Mouse (Mus musculus): Measurements from ENCODE around the gene Sox5.

Sox5 gene

DNA sequence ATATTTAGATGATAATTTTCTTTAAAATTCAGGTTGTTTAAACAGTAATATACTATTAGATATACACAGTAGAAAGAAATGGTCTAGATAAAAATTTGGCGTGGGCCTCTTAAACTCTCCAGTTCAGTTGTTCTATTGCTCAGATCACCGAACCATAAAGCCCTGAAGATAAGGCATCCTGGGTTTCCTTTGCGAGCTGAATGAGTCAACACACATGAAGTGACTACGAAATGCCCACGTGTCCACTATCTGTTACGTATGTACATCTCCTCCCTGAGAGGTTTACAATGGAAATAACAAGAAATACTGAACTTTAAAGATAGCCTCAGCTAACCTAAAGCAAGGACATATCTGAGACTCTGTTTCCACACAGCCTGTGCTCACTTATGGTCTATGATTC lies 296.2 kb downstream of the Sox5 start:
- DNase-seq (ENCODE audit: low spot score), result no peak

GRCm38 (mm10) chr6:144483166-144483565 lies 298.6 kb downstream of the Sox5 start:
- DNase-seq (ENCODE audit: low spot score), result no peak

GRCm38 (mm10) chr6:144480648-144481528 lies 300.9 kb downstream of the Sox5 start:
- peak; percentile 91 for DNase-seq (ENCODE audit: low spot score)

- no peak for DNase-seq (ENCODE audit: low spot score)
These were observed 301.9 kb downstream of the Sox5 start for GRCm38 (mm10) chr6:144479861-144480260.

GRCm38 (mm10) chr6:144477287-144478064 lies 304.3 kb downstream of the Sox5 start:
- no peak for DNase-seq (ENCODE audit: low spot score)

DNA sequence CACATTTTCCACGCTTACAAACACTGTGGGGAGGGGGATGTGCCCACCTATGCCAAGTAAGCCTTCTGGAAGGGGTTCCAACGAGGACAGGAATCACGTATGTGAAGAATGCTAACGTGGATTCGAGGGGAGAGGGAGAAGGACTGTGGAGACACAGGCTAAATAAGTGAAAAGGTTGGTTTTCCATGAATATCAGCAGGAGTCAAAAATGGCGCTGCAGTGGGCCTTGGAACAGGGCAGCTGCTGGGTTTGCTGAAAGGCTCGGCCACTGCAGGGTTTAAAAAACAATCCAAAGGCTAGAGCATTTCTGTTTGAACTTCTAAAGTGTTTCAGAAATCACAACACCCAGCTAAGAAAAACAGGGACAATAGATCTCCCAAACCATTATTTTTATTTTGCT lies 308.3 kb downstream of the Sox5 start:
- no peak for DNase-seq (ENCODE audit: low spot score)

- peak; percentile 26 for DNase-seq (ENCODE audit: low spot score)
These were observed 309.5 kb downstream of the Sox5 start for GRCm38 (mm10) chr6:144472089-144472900.

DNA sequence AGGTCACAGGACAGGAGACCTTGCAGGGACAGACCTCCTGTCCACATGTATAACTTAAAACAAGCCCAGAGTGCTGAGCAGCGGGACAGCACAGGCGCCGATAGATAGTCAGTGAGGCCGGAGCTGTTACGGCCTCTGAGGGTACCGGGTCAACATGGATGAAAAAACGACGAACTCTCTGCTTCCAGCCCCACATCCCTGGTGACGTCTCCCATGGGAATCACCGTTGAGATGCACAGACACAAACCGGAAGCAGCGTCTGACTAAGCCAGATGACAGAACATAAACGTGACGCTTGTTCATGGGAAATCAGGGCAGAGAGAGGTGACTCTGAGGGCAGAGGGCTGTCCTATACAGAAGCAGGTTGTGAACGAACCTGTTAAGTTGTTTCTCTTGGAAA lies 315.1 kb downstream of the Sox5 start:
- no peak for DNase-seq (ENCODE audit: low spot score)

DNA sequence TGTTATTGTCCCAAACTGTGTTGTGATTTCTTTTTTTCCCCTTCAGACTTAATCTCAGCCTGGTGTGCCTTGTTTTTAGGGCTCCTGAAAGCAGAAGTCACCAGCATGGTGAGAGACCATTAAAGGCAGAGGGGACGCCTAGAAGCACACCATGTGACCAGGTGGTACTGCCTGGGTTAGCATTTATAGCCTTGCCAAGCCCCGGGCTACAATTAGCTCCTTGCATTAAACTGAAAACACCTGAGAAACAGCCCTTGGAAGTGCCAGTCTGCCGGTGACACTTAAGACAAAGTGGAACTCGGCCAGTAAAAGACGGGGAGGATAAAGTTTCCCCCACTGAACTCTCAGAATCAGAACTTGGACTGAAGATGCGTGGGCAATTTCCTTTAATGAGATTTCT lies 318.1 kb downstream of the Sox5 start:
- no peak for DNase-seq (ENCODE audit: low spot score)

DNA sequence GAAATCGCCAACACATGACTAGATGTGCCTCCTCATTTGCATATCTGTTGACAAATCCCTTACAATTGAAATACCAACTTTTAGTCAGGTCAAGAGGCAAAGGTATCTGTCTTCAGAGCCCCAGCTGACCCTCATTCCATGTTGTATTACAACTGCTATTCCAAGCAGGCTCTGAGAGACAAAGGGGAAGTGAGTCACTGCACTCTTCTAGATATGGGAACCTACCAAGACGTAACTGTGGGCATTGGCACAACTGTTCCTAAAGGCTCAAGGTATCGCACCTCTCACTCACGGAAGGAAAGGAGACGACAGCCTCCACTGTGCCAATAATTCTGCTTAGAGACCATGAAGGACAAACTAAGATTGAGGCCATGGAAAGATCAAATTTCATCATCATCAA lies 318.5 kb downstream of the Sox5 start:
- DNase-seq (ENCODE audit: low spot score), result no peak

DNA sequence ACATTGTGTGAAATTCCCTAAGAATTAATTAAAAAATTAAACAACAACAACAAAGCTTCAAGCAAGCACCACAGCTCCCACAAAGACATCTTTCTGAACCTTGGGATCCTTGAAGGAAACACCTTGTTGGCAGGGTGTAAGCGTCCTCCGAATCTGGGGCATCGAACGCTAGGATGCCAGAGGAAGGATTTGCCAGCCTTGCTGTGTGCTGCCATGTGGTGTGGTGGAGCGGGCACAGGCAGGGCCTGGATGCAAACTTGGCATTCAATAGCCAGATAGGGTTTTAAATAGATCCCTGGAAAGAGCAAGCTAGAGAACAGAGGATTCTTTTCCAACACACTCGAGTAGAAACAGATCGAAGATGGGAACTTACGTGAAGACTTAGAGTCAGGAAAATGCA lies 322.3 kb downstream of the Sox5 start:
- DNase-seq (ENCODE audit: low spot score), result no peak

DNA sequence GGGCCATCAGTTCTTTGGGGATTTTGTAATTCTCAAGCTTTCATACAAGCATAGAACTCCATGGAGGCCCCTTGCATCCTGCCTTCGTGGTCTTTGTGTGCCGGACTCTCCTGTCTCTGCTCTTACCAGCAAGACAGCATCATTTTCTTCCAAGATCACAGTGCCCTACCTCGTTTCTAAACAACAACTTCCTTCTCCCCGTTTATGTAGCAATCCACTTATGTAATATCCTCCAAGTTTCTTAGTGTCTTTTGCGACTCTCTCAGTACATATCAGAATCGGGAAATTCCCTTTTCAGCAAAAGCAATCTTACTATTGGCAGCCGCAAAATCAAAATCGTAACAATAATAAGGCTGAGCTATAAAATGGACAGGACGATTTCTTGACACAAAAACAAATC lies 324.3 kb downstream of the Sox5 start:
- DNase-seq (ENCODE audit: low spot score), result no peak

- DNase-seq (ENCODE audit: low spot score), result peak; percentile 88
These were observed 327.2 kb downstream of the Sox5 start for GRCm38 (mm10) chr6:144454291-144455276.

- DNase-seq (ENCODE audit: low spot score), result no peak
These were observed 328.2 kb downstream of the Sox5 start for GRCm38 (mm10) chr6:144453605-144454004.

GRCm38 (mm10) chr6:144453147-144453546 lies 328.6 kb downstream of the Sox5 start:
- DNase-seq (ENCODE audit: low spot score), result no peak

GRCm38 (mm10) chr6:144452200-144452977 lies 329.4 kb downstream of the Sox5 start:
- DNase-seq (ENCODE audit: low spot score), result no peak

DNA sequence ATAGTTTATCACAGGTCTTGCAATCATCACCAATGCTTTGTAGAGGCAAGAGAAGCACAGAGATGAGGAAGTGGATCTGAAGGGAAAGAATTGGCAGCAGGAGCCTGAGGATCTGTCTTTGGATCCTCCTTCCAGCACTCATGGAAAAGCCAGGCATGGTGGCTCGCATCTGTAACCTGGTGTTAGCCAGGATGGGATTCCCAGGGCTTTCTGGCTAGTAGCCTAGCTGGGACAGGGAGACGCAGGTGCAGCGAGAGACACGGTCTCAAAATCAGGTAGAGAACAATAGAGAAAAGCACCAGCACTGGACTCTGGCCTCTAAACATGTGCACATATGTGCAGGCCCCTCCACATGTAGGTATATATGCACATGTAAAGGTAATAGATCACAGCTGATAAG lies 330.1 kb downstream of the Sox5 start:
- DNase-seq (ENCODE audit: low spot score), result no peak

DNA sequence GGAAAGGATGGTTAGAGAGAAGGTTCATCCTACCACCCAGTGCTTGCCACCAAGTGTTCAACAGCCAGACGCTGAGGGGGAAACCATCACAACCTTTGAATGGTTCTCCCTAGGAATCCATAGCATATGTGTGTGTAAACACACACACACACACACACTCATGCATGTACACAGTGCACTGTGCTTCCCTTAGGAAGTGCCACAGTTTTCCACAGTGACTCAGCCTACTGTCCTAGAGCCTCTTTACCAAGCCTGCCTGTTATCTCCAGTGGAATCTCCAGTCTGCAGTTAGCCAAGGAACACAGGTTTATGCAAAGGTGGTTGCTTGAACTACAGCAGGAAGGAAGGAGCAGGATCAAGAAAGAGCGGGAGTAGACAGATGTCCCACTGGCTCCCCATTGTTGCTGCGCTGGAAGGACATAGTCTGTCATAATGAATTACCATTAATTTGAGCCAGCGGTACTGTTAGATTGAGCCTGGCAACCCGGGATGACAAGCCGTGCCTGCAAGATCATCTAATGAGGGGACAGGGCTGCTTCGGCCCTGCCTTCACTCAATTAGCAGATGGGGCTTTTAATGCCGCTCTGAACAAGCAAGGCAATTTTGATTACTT lies 335.9 kb downstream of the Sox5 start:
- DNase-seq (ENCODE audit: low spot score), result peak; percentile 87

DNA sequence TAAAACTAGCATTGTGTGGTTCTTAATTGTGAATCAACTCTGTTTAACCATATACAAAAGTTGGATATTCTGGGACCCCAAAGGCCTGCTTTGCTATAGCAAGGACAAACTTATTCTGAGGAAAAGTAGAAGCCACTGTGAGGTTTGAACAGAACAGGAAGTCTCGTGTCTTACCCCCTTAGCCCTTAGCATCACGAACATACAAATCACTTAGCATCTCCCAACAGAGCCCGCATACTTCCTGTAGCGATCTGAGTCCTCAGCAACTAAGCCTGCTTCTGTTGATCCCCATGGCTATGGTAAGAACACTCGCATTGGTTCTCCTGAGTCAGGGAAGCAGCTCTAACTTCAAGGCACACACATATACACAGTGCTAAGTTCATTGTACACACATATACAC lies 337.4 kb downstream of the Sox5 start:
- DNase-seq (ENCODE audit: low spot score), result no peak

DNA sequence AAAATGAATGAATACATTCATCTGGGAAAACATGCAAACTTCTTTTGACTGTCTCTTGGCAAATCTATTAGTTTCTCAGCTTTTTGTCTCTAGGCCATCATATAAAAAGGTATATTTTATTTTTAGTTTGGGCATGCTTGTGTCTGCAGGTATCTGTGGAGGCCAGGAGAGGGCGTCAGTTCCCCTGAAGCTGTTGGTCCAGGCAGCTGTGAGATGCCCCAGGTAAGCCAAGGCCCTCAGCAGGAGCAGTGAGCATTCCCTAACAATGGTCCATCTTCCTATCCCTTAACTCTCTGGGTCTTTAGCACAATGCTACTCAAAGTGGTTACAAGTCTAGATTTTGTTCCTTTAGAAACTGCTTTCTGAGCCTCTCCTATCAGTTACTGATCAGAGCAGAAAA lies 338.1 kb downstream of the Sox5 start:
- no peak for DNase-seq (ENCODE audit: low spot score)
